Mouse (Mus musculus): ENCODE measurements around the gene Ubxn7. TPM values are rescaled to one million over a fixed set of nuclear protein-coding genes. Genes with fewer than 3 reads are reported as not detected.

Ubxn7 gene
- polyA plus RNA-seq, 1 experiment from 2014 or later: 18.3 TPM

GRCm38 (mm10) chr16:32350776-32351175 lies 18.7 kb downstream of the Ubxn7 start:
- H3K27ac ChIP-seq (ENCODE audit: low read depth, low read length): no peak overlapping the region
- no peak overlapping the region for H3K9ac ChIP-seq (ENCODE audit: low read depth, low read length)
- no peaks in the 10 kb centered on the region for H3K4me1 ChIP-seq (ENCODE audit: control insufficient read depth, insufficient read depth, low read depth, low read length)
- H3K27me3 ChIP-seq (replicated peaks; ENCODE audit: control insufficient read depth, insufficient read depth, low read length): no peaks in the 10 kb centered on the region
- H3K9me3 ChIP-seq (ENCODE audit: control insufficient read depth, low read length): no peaks in the 10 kb centered on the region
- no peak overlapping the region for H3K4me3 ChIP-seq (ENCODE audit: low read length)
- H3K4me2 ChIP-seq (ENCODE audit: low read length): no peak overlapping the region
- no peak for ATAC-seq
- peaks cover 7% of the 10 kb centered on the region for H3K36me3 ChIP-seq (ENCODE audit: control insufficient read depth, insufficient read depth, low read length)
- WGBS: 87% methylated on average over 3 of the region's 3 CpGs

- Histone ChIP-seq H3K27me3 (replicated peaks; ENCODE audit: control insufficient read depth, insufficient read depth, low read length) (no peaks in the 10 kb centered on the region), H3K27ac (ENCODE audit: low read depth, low read length) (no peak overlapping the region), H3K4me1 (ENCODE audit: control insufficient read depth, insufficient read depth, low read depth, low read length) (no peaks in the 10 kb centered on the region), H3K4me3 (ENCODE audit: low read length) (no peak overlapping the region), H3K36me3 (ENCODE audit: control insufficient read depth, insufficient read depth, low read length) (peaks cover 8% of the 10 kb centered on the region), H3K9me3 (ENCODE audit: control insufficient read depth, low read length) (no peaks in the 10 kb centered on the region), H3K9ac (ENCODE audit: low read depth, low read length) (no peak overlapping the region), H3K4me2 (ENCODE audit: low read length) (no peak overlapping the region)
- ATAC-seq: no peak
- 96% methylated on average over 2 of the region's 2 CpGs for WGBS
Measured at GRCm38 (mm10) chr16:32363530-32363929, 31.5 kb downstream of the Ubxn7 start.

GRCm38 (mm10) chr16:32371351-32371750 lies 39.3 kb downstream of the Ubxn7 start:
- ATAC-seq: no peak
- 94% methylated on average over 4 of the region's 4 CpGs for WGBS
- peaks cover 33% of the 10 kb centered on the region for H3K36me3 ChIP-seq (ENCODE audit: control insufficient read depth, insufficient read depth, low read length)

GRCm38 (mm10) chr16:32379575-32379974 lies 47.5 kb downstream of the Ubxn7 start:
- no peaks in the 10 kb centered on the region for H3K27me3 ChIP-seq (replicated peaks; ENCODE audit: control insufficient read depth, insufficient read depth, low read length)
- H3K9me3 ChIP-seq (ENCODE audit: control insufficient read depth, low read length): no peaks in the 10 kb centered on the region
- H3K4me2 ChIP-seq (ENCODE audit: low read length): no peak overlapping the region
- peaks cover 44% of the 10 kb centered on the region for H3K36me3 ChIP-seq (ENCODE audit: control insufficient read depth, insufficient read depth, low read length)
- no peak for ATAC-seq
- H3K9ac ChIP-seq (ENCODE audit: low read depth, low read length): no peak overlapping the region
- no peaks in the 10 kb centered on the region for H3K4me1 ChIP-seq (ENCODE audit: control insufficient read depth, insufficient read depth, low read depth, low read length)
- H3K27ac ChIP-seq (ENCODE audit: low read depth, low read length): no peak overlapping the region
- WGBS: 98% methylated on average over 2 of the region's 2 CpGs
- no peak overlapping the region for H3K4me3 ChIP-seq (ENCODE audit: low read length)

More at GRCm38 (mm10) chr16:32371351-32371750, 39.3 kb downstream of the Ubxn7 start:
- Histone ChIP-seq H3K4me2 (ENCODE audit: low read length) (no peak overlapping the region), H3K4me1 (ENCODE audit: control insufficient read depth, insufficient read depth, low read depth, low read length) (no peaks in the 10 kb centered on the region), H3K9ac (ENCODE audit: low read depth, low read length) (no peak overlapping the region), H3K27ac (ENCODE audit: low read depth, low read length) (no peak overlapping the region), H3K27me3 (replicated peaks; ENCODE audit: control insufficient read depth, insufficient read depth, low read length) (no peaks in the 10 kb centered on the region), H3K4me3 (ENCODE audit: low read length) (no peak overlapping the region), H3K9me3 (ENCODE audit: control insufficient read depth, low read length) (no peaks in the 10 kb centered on the region)

DNA sequence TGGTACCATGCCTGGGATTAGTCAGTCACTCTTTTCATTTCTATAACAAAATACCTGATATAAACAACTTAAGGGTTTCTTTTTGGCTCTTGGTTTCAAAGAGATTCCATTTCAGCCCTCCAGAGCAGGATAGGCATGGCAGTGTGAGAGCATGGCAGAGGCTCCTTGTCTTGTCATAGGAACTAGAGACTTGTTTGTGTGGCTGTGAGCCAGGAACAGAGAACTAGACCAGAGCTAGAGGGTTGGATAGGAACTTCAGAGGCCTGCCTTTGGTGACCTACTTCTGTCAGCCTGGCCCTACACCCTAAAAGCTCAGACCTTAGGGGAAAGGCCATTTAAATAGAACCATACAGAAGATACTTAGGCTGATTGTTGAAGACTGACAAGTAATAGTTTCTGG lies 50.8 kb downstream of the Ubxn7 start:
- no peaks in the 10 kb centered on the region for H3K4me1 ChIP-seq (ENCODE audit: control insufficient read depth, insufficient read depth, low read depth, low read length)
- H3K4me2 ChIP-seq (ENCODE audit: low read length): no peak overlapping the region
- no peak overlapping the region for H3K9ac ChIP-seq (ENCODE audit: low read depth, low read length)
- no peaks in the 10 kb centered on the region for H3K27me3 ChIP-seq (replicated peaks; ENCODE audit: control insufficient read depth, insufficient read depth, low read length)
- H3K36me3 ChIP-seq (ENCODE audit: control insufficient read depth, insufficient read depth, low read length): peaks cover 41% of the 10 kb centered on the region
- H3K4me3 ChIP-seq (ENCODE audit: low read length): no peak overlapping the region
- ATAC-seq: no peak
- H3K27ac ChIP-seq (ENCODE audit: low read depth, low read length): no peak overlapping the region
- H3K9me3 ChIP-seq (ENCODE audit: control insufficient read depth, low read length): no peaks in the 10 kb centered on the region

- Histone ChIP-seq H3K9ac (ENCODE audit: low read depth, low read length) (no peak overlapping the region), H3K4me1 (ENCODE audit: control insufficient read depth, insufficient read depth, low read depth, low read length) (no peaks in the 10 kb centered on the region), H3K36me3 (ENCODE audit: control insufficient read depth, insufficient read depth, low read length) (peaks cover 28% of the 10 kb centered on the region), H3K4me2 (ENCODE audit: low read length) (no peak overlapping the region), H3K27me3 (replicated peaks; ENCODE audit: control insufficient read depth, insufficient read depth, low read length) (no peaks in the 10 kb centered on the region), H3K4me3 (ENCODE audit: low read length) (no peak overlapping the region), H3K27ac (ENCODE audit: low read depth, low read length) (no peak overlapping the region), H3K9me3 (ENCODE audit: control insufficient read depth, low read length) (no peaks in the 10 kb centered on the region)
- ATAC-seq: no peak
- 87% methylated on average over 2 of the region's 2 CpGs for WGBS
Measured at GRCm38 (mm10) chr16:32384885-32385284, 52.8 kb downstream of the Ubxn7 start.

GRCm38 (mm10) chr16:32386826-32387225 lies 54.8 kb downstream of the Ubxn7 start:
- Histone ChIP-seq H3K9me3 (ENCODE audit: control insufficient read depth, low read length) (no peaks in the 10 kb centered on the region), H3K27me3 (replicated peaks; ENCODE audit: control insufficient read depth, insufficient read depth, low read length) (no peaks in the 10 kb centered on the region), H3K27ac (ENCODE audit: low read depth, low read length) (no peak overlapping the region), H3K36me3 (ENCODE audit: control insufficient read depth, insufficient read depth, low read length) (peaks cover 26% of the 10 kb centered on the region), H3K4me1 (ENCODE audit: control insufficient read depth, insufficient read depth, low read depth, low read length) (no peaks in the 10 kb centered on the region), H3K9ac (ENCODE audit: low read depth, low read length) (no peak overlapping the region), H3K4me3 (ENCODE audit: low read length) (no peak overlapping the region), H3K4me2 (ENCODE audit: low read length) (no peak overlapping the region)
- WGBS: 81% methylated on average over 3 of the region's 3 CpGs
- ATAC-seq: no peak

DNA sequence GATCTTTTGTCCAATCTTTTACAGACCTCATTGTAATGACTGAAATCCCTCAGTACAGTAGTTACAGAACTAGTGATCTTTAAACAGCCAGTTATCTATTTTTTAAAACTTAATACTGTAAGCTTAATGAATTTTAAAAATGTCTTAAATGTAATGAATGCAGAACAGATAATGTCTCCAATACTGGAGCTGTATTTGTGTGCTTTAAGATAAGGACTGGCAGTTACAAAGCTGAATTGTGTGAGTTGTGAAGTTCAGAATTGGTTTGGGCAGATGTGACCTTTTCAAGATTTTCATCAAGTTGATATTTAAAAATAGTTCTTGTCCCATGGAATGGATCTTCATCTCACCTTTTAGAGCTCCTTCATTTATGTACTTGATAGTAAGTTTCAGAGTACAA lies 57.0 kb downstream of the Ubxn7 start:
- no peak overlapping the region for H3K4me2 ChIP-seq (ENCODE audit: low read length)
- no peaks in the 10 kb centered on the region for H3K9me3 ChIP-seq (ENCODE audit: control insufficient read depth, low read length)
- no peaks in the 10 kb centered on the region for H3K4me1 ChIP-seq (ENCODE audit: control insufficient read depth, insufficient read depth, low read depth, low read length)
- peaks cover 18% of the 10 kb centered on the region for H3K36me3 ChIP-seq (ENCODE audit: control insufficient read depth, insufficient read depth, low read length)
- H3K9ac ChIP-seq (ENCODE audit: low read depth, low read length): no peak overlapping the region
- H3K4me3 ChIP-seq (ENCODE audit: low read length): no peak overlapping the region
- no peak for ATAC-seq
- no peak overlapping the region for H3K27ac ChIP-seq (ENCODE audit: low read depth, low read length)
- H3K27me3 ChIP-seq (replicated peaks; ENCODE audit: control insufficient read depth, insufficient read depth, low read length): no peaks in the 10 kb centered on the region

GRCm38 (mm10) chr16:32389841-32390240 lies 57.8 kb downstream of the Ubxn7 start:
- ATAC-seq: no peak
- no peaks in the 10 kb centered on the region for H3K27me3 ChIP-seq (replicated peaks; ENCODE audit: control insufficient read depth, insufficient read depth, low read length)
- no peak overlapping the region for H3K4me3 ChIP-seq (ENCODE audit: low read length)
- no peaks in the 10 kb centered on the region for H3K9me3 ChIP-seq (ENCODE audit: control insufficient read depth, low read length)
- 94% methylated on average over 3 of the region's 3 CpGs for WGBS
- peaks cover 16% of the 10 kb centered on the region for H3K36me3 ChIP-seq (ENCODE audit: control insufficient read depth, insufficient read depth, low read length)
- no peak overlapping the region for H3K9ac ChIP-seq (ENCODE audit: low read depth, low read length)
- H3K4me2 ChIP-seq (ENCODE audit: low read length): no peak overlapping the region
- no peaks in the 10 kb centered on the region for H3K4me1 ChIP-seq (ENCODE audit: control insufficient read depth, insufficient read depth, low read depth, low read length)
- no peak overlapping the region for H3K27ac ChIP-seq (ENCODE audit: low read depth, low read length)

DNA sequence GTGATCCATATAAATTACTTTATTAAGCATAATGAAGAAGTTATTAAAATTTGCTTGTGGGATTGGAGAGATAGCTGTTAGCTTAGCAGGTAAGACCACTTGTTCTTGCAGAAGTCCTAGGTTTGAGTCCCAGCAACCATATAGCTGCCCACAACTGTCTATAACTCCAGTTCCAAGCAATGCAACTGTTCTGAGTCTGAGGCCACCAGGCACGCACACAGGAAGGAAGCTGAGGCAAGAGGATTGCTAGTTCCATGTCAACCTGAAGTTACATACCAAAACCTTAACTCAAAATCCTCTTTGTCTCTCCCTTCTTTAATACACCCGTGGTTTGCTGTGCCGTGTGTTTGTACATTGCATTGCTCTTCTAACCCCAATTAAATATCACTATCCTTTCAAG lies 58.8 kb downstream of the Ubxn7 start:
- Histone ChIP-seq H3K4me1 (ENCODE audit: control insufficient read depth, insufficient read depth, low read depth, low read length) (no peaks in the 10 kb centered on the region), H3K27me3 (replicated peaks; ENCODE audit: control insufficient read depth, insufficient read depth, low read length) (no peaks in the 10 kb centered on the region), H3K4me3 (ENCODE audit: low read length) (no peak overlapping the region), H3K27ac (ENCODE audit: low read depth, low read length) (no peak overlapping the region), H3K4me2 (ENCODE audit: low read length) (no peak overlapping the region), H3K9ac (ENCODE audit: low read depth, low read length) (no peak overlapping the region), H3K9me3 (ENCODE audit: control insufficient read depth, low read length) (no peaks in the 10 kb centered on the region), H3K36me3 (ENCODE audit: control insufficient read depth, insufficient read depth, low read length) (peaks cover 12% of the 10 kb centered on the region)
- ATAC-seq: no peak
- WGBS: 91% methylated on average over 3 of the region's 3 CpGs

All from hindbrain, embryonic 16.5 days (tissue).